Mouse (Mus musculus) thymus, adult 18-20 months (tissue): ENCODE results near the gene Ikzf5.
"Not testable (repeated sequence)": the region's sequence is repeated elsewhere in the genome, so short reads cannot be mapped to it uniquely, and the experiment has no call there.

ENCODE experiments used
- DNase-seq, 2 experiments: peaks; one replicate each; pipeline ENCODE4 v3.0.0; 2022; ENCODE audit warnings: mixed read lengths in 2 of 2

Gene Ikzf5

DNA sequence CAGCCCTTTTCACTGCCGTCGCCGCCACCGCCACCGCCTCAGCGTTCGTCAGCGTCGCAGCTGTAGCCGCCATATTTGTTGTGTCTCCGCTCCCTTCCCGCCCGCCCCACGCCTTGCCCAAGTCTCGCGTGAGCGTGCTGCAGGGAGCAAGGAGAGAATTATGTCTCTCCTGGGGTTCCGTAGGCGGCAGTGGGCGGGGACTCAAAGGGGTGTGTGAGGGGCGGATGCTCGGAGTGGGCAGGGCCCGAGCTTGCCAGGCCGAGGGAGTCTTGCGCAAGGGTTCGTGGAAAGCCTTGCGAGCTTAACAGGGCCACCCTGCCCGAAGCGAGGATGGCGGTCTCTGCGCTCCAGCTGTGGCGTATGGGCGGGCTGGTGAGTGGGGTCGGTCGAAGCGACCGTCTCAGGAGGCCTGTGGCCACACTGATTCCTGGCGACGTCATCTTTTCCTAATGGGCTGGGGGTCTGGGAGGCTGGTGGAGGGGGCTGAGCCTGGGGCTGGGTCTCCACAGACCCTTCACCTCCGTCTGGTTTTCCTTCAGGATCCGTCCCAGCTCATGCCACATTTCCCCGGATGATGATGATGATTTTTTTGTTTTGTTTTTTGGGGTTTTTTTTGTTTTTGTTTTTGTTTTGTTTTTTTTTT lies at the start of gene Ikzf5, which contains the start of gene Acadsb:
TSS of gene Ikzf5 (minus strand) at position 106 of the 643 bp plus-strand sequence.
TSS of gene Acadsb (plus strand) at position 186 of the 643 bp plus-strand sequence.
- peak; percentile 97 to 98 for DNase-seq

- no peak for DNase-seq
Observed at GRCm38 (mm10) chr7:131456714-131457113, 46.4 kb upstream of the Ikzf5 start.

DNA sequence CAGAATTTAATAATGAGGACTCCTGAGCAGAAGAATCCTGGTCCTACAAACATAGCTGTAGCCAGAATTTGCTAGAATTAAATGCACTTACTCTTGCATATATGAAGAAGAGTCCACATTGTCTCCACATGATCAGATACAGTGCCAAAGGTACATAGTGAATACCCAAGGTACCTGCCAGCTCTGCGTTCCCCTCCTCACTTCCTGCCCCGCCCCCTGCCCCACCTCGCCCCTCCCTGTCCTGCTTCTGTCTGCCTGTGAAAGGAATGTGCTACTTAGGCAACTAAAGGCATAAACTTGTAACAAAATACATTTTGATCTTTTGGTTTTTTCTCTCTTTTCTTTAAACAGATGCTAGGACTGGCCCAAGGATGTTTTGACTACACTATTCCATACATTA lies 26.7 kb upstream of the Ikzf5 start:
- DNase-seq, result no peak

DNA sequence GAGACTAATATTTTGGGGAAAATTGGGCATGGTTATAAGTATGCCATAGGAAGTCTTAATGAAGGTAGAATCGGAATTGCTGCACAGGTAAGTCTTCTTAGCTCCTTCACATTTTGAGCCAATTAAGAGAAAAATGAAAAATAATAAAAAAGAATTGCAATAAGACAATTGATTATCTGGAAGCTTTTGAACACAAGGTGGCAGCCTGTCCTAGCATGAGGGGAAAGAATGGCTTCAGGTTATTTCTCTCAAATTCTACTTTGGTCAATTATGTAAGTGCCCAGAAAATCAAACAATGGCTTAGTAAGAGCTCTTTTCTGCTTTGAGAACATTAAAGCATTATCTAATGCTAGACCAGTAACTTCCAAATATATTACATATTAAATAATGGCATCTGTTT lies 24.0 kb upstream of the Ikzf5 start:
- DNase-seq, result no peak

DNA sequence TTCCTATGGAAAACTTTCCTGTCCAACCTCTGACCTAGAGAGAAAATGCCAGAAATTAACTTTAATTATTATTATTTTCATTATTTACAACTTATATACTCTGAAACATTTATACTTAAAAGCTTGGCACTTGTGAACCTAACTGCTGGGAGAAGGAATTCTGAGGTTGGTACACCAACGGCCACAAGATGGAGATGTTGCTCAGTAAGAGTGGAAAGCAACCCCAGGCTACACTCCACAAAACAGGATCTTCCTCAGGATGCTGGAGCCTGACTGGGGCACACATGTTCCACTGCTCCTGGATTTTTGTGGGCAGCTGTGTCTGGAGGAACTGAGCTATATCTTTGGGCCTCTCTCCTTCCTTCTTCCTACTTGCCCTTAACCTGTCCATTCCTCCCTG lies 21.9 kb upstream of the Ikzf5 start:
- DNase-seq, result no peak

DNA sequence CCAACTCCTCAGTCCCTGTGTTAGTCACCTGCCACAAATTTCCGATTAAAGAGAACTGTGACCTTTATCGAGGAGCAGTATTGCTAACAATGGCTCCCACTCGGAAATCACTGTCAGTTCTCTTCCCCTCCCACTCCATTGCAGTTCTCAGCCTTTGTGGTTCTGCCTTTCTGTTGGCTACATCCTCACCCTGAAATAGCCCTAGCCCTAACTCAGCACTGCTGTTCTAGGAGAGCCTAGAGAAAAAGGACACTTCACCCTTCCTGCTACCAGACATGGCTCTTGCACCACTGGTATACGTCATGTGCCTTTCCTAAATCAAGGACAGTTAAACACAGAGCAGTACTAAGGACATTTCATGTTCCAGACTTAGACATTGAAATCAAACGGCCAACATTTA lies 17.0 kb upstream of the Ikzf5 start:
- no peak for DNase-seq

GRCm38 (mm10) chr7:131424912-131425311 lies 14.6 kb upstream of the Ikzf5 start:
- no peak for DNase-seq

DNA sequence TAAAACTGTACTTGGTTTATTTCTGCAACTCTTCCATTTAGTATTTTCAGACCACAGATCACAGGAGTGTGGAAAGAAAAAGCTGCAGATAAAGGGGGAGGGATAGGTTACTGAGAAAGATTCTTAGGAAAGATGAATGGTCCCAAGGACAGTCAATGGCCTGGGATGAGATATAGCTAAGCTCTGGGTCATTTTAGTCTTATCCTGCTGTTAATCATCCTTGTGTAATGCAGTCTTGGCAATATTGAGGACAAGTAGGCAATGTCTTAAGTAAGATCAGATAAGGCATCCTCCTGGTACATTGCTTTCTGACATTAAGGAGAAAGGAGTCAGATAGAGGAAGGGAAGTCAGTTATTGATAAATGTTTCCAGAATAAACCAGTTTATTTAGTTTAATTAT lies 7.3 kb upstream of the Ikzf5 start:
- DNase-seq, result no peak

GRCm38 (mm10) chr7:131416742-131417141 lies 6.4 kb upstream of the Ikzf5 start:
- not testable (repeated sequence) for DNase-seq

DNA sequence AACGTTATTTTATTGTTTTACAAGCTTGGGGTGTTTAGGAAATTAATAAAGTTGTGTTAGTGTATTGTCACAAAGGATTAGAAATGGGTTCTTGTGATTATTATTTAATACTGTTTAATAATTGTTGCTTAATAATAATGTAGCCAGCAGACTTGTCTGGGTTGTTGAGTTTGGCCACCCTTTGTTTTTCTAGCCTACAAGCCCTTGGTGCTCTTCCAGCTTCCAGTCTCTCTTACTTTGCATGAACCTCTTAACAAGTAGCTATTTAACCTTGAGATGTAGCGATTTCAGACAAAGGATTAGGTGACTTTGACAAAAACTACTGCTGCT lies 1.6 kb upstream of the Ikzf5 start:
- DNase-seq, result no peak

- no peak for DNase-seq
Observed at GRCm38 (mm10) chr7:131411221-131411940, 1.1 kb upstream of the Ikzf5 start.

GRCm38 (mm10) chr7:131409988-131410385 lies 334 bp downstream of the Ikzf5 start:
- no peak for DNase-seq

DNA sequence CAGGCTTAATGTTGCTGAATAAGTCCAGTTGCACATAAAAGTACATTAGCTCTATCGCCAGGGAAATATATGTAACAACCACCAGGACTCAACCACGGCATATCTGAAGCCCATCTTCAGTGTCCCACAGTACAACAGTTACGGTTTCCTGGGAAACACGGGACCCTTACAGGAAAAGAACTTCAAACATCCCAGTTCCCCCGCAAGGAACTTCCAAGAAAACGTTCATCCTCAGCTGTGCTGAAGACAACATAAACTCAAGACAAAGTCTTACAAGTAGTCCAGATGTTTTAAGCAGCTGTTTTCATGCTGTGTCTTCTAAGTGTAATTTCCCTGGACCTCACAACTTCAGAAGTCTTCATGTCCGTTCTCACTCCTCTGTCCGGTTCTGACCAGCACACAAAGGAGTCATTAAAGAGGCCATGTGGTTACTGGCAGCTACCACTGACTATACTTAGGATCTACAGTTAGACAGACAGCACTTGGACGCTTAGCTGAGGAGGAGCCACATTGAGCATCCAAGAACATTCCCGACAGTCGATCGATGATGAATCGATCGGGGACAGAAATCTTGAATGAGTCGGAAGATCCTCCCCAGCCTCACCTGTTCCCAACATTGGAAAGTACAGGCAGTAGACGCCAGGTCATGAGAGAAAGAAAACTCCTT lies 867 bp downstream of the Ikzf5 start:
- no peak for DNase-seq

DNA sequence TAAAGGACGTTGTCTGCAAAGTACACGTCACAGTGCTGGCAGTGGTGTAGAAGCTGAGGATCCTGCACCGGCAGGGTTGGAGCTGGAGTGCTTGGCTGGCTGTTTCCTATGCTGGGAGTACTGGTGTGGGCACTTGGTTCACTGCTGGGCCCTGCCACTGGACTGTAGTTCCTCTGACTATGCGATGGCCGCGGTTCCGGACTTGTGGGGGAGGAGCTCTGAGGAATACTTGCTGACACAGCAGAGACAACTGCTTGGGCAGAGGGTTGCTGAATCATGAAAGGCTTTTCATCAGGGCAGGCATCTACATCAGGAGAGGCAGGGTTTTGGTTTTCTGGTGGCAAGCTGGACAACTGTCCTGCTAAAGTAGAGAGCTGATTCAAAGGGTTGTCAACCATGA lies 18.6 kb downstream of the Ikzf5 start:
- DNase-seq, result not testable (repeated sequence)

DNA sequence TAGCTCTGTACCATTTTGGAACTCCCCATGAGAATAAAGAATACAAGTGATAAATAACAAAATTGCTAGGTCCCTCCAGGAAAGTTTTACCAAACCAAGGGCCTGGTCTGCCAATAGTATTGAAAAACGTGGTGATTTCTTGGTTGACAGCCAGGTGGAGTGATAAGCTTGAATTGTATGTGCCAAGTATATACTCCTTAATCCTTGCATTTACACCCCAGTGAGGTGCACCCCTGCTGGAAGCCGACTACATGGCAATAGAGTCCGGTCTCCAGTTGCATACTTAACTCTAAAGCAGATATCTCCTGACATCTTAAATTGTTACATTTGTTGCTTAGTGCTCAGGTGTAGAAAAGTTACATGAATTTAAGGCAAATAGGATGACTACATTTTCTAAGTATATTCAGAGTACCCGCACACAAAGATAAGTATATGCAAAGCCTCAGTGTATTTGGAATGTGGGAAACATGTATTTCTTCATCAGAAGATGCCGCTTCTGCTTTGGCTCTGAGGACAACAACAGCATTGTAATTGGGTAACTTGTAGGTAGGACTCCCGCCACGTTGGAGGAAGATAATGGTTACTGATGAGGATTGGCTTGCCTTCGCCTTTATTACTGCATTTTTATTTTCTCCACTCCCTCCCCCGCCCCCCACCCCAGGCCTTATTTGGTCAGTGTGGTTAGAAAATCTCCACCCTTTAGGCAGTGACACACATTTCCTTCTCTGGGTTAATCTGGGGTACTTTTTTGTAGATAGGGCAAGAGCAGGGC lies 38.3 kb downstream of the Ikzf5 start:
- DNase-seq, result no peak

DNA sequence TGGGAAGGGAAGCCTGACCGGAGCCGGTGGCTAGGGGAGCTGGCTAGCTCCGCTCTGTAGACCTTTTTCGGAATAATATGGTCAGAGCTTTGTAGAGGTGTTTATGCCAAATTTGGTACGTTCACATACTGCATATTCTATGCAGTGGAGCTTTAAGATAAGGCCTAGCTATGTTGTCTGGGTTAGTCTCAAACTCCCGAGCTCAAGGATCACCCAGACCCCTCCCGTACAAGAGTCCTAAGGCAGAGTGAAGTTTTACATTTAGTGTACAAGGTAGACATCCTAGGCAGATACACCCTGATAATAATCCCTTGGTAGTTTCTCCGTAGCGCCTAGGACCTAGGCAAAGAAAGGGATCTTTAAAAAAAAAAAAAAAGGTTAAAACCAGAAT lies 38.9 kb downstream of the Ikzf5 start:
- DNase-seq, result no peak

- peak; percentile 74 to 75 for DNase-seq
Observed at GRCm38 (mm10) chr7:131370648-131371469, 39.5 kb downstream of the Ikzf5 start, which contains the start of gene Pstk. Gene Pstk, plus strand, starts transcription at chr7:131371141.

DNA sequence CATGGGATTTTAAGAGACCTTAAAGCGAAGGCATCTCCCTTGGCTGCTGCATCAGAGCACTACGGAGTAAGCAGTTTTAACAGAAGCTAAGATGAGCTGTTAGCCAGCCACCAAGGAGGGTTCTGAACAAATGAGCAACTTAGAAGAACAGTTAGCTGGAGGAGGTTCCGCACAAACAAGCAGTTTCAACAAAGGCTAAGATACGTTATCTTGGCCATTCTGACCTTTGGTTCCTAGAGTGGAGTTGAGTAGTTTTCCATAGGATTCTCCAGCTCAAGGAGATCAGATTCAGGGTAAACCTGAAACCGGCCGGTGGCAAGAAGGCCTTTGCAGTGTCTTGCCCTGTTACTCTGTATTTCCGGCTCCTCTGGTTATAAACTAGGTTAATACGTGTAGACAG lies 46.2 kb downstream of the Ikzf5 start:
- no peak for DNase-seq

- peak; percentile 76 to 83 for DNase-seq
Observed at GRCm38 (mm10) chr7:131362615-131363300, 47.6 kb downstream of the Ikzf5 start, which contains the start of gene 2310057M21Rik. Gene 2310057M21Rik, minus strand, starts transcription at chr7:131362759.

- DNase-seq, result no peak
Observed at GRCm38 (mm10) chr7:131362269-131362614, 48.1 kb downstream of the Ikzf5 start.

DNA sequence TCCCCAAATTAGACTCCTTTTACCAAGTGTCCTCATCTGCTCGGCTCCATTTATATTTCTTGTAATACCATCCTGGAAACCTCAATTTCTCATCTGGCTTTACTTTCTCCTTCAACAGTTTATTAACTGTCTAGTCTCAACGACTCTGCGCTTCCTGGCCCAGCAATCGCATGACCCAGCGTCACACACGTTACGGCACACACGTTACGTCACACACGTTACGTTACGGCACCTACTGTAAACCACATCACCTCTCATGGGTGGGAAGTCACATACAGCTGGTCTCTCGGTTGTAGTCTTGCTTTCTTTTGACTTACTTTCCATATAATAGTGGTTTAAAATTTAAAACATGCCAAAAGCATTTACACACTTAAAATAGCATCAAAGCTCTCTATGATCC lies 54.2 kb downstream of the Ikzf5 start:
- no peak for DNase-seq
